Mouse (Mus musculus): ENCODE measurements around the gene Npdc1. TPM values are rescaled to one million over a fixed set of nuclear protein-coding genes. Genes with fewer than 3 reads are reported as not detected.

Gene Npdc1
- total RNA-seq, 2 experiments from 2014 or later, result 117 to 140 TPM

GRCm38 (mm10) chr2:25429435-25430180 lies 30.5 kb downstream of the Npdc1 start:
- DNase-seq, result no peak

- no peak for DNase-seq
These were observed 31.5 kb downstream of the Npdc1 start for GRCm38 (mm10) chr2:25430395-25431233.

- DNase-seq, result no peak
These were observed 32.2 kb downstream of the Npdc1 start for GRCm38 (mm10) chr2:25431308-25431855.

GRCm38 (mm10) chr2:25432326-25433098 lies 33.4 kb downstream of the Npdc1 start:
- DNase-seq, result no peak

GRCm38 (mm10) chr2:25433101-25433500 lies 34.0 kb downstream of the Npdc1 start:
- DNase-seq, result no peak

GRCm38 (mm10) chr2:25434292-25434691 lies 35.1 kb downstream of the Npdc1 start:
- no peak for DNase-seq

- no peak for DNase-seq
These were observed 37.2 kb downstream of the Npdc1 start for GRCm38 (mm10) chr2:25436286-25436820.

GRCm38 (mm10) chr2:25441067-25441466 lies 41.9 kb downstream of the Npdc1 start:
- DNase-seq, result no peak

GRCm38 (mm10) chr2:25442682-25443081 lies 43.5 kb downstream of the Npdc1 start:
- no peak for DNase-seq

GRCm38 (mm10) chr2:25450853-25451647 lies 51.9 kb downstream of the Npdc1 start:
- DNase-seq, result no peak

- no peak for DNase-seq
These were observed 53.8 kb downstream of the Npdc1 start for GRCm38 (mm10) chr2:25452951-25453350.

GRCm38 (mm10) chr2:25456205-25456953 lies 57.2 kb downstream of the Npdc1 start, which contains the start of gene Clic3:
Gene Clic3, plus strand, starts transcription at chr2:25456838.
- no peak for DNase-seq

GRCm38 (mm10) chr2:25457022-25457896 lies 58.1 kb downstream of the Npdc1 start:
- no peak for DNase-seq

- DNase-seq, result peak in 1 of 2 experiments; percentile 38
These were observed 59.8 kb downstream of the Npdc1 start for GRCm38 (mm10) chr2:25458911-25459310.

Small RNA genes lying within 50 kb of the gene (microRNA-seq; reads per million reads assigned to microRNA genes)
- gene Mir3087, result not detected

Other genes starting within 250 kb of the Npdc1 start
- gene Nrarp, start 218.6 kb upstream of the Npdc1 start, total RNA-seq (2021), result 1 to 10 TPM; 2.1 to 2.3 TPM
- 10 to 100 TPM; 14.0 to 24.8 TPM for gene Tor4a, start 202.5 kb upstream of the Npdc1 start, total RNA-seq (2021)
- gene Nelfb, start 187.9 kb upstream of the Npdc1 start, total RNA-seq (2021), result 10 to 100 TPM; 54.8 to 57.2 TPM
- not detected for gene Stpg3, start 184.7 kb upstream of the Npdc1 start, total RNA-seq (2021)
- gene Fam166a, start 180.6 kb upstream of the Npdc1 start, total RNA-seq (2021), result not detected
- gene Tubb4b, start 174.6 kb upstream of the Npdc1 start, total RNA-seq (2021), result 100 to 1,000 TPM; 291 to 296 TPM
- gene Slc34a3, start 165.0 kb upstream of the Npdc1 start, total RNA-seq (2021), result not detected
- gene Rnf224, start 162.6 kb upstream of the Npdc1 start, total RNA-seq (2021), result not detected
- 1 to 10 TPM; 5.8 TPM for gene Rnf208, start 157.1 kb upstream of the Npdc1 start, total RNA-seq (2021)
- not detected for gene Cysrt1, start 156.9 kb upstream of the Npdc1 start, total RNA-seq (2021)
- 1 to 10 TPM; 4.1 to 4.8 TPM for gene AL732309.1, start 152.5 kb upstream of the Npdc1 start, total RNA-seq (2021)
- gene Tmem203, start 143.9 kb upstream of the Npdc1 start, total RNA-seq (2021), result 10 to 100 TPM; 22.6 to 38.8 TPM
- gene Tprn, start 136.7 kb upstream of the Npdc1 start, total RNA-seq (2021), result 1 to 10 TPM; 8.7 to 9.2 TPM
- 10 to 100 TPM; 43.8 to 45.1 TPM for gene Ssna1, start 126.9 kb upstream of the Npdc1 start, total RNA-seq (2021)
- gene Anapc2, start 126.9 kb upstream of the Npdc1 start, total RNA-seq (2021), result 10 to 100 TPM; 76.5 to 81.3 TPM
- gene Tmem210, start 111.2 kb upstream of the Npdc1 start, total RNA-seq (2021), result not detected
- gene Lrrc26, start 109.4 kb upstream of the Npdc1 start, total RNA-seq (2021), result not detected
- 1 to 10 TPM; 6.3 to 7.6 TPM for gene Grin1, start 80.2 kb upstream of the Npdc1 start, total RNA-seq (2021)
- 10 to 100 TPM; 53.1 to 59.2 TPM for gene Man1b1, start 67.0 kb upstream of the Npdc1 start, total RNA-seq (2021)
- gene Dpp7, start 43.0 kb upstream of the Npdc1 start, total RNA-seq (2021), result 10 to 100 TPM; 29.9 to 31.8 TPM
- 10 to 100 TPM; 20.0 to 23.1 TPM for gene Uap1l1, start 33.7 kb upstream of the Npdc1 start, total RNA-seq (2021)
- gene Sapcd2, start 27.0 kb upstream of the Npdc1 start, total RNA-seq (2021), result under 1 TPM; 0.43 to 0.95 TPM
- 1 to 10 TPM; 5.0 to 7.8 TPM for gene Entpd2, start 3.5 kb upstream of the Npdc1 start, total RNA-seq (2021)
- gene Fut7, start 23.9 kb downstream of the Npdc1 start, total RNA-seq (2021), result not detected
- gene Abca2, start 29.4 kb downstream of the Npdc1 start, total RNA-seq (2021), result 10 to 100 TPM; 29.7 to 36.4 TPM
- gene Clic3, start 57.5 kb downstream of the Npdc1 start, total RNA-seq (2021), result not detected
- 10 to 100 TPM; 32.3 to 34.2 TPM for gene Paxx, start 61.7 kb downstream of the Npdc1 start, total RNA-seq (2021)
- gene Ptgds, start 70.7 kb downstream of the Npdc1 start, total RNA-seq (2021), result 1 to 10 TPM; 1.1 to 2.0 TPM
- gene Lcn12, start 94.6 kb downstream of the Npdc1 start, total RNA-seq (2021), result not detected
- 10 to 100 TPM; 87.0 to 89.8 TPM for gene Fbxw5, start 101.4 kb downstream of the Npdc1 start, total RNA-seq (2021)
- 1 to 10 TPM; 1.7 TPM for gene C8g, start 102.4 kb downstream of the Npdc1 start, total RNA-seq (2021)
- gene Traf2, start 147.6 kb downstream of the Npdc1 start, total RNA-seq (2021), result 10 to 100 TPM; 22.3 to 26.2 TPM
- gene Edf1, start 158.5 kb downstream of the Npdc1 start, total RNA-seq (2021), result 100 to 1,000 TPM; 276 to 288 TPM
- gene Mamdc4, start 175.5 kb downstream of the Npdc1 start, total RNA-seq (2021), result 1 to 10 TPM; 1.5 to 3.1 TPM
- 10 to 100 TPM; 54.3 to 64.6 TPM for gene Phpt1, start 175.9 kb downstream of the Npdc1 start, total RNA-seq (2021)
- gene Ajm1, start 182.4 kb downstream of the Npdc1 start, total RNA-seq (2021), result 1 to 10 TPM in 1 of 2 experiments, under 1 TPM in 1; 0.73 to 1.3 TPM
- gene Rabl6, start 209.2 kb downstream of the Npdc1 start, total RNA-seq (2021), result 10 to 100 TPM; 85.4 to 97.5 TPM
- not detected for gene Ccdc183, start 218.3 kb downstream of the Npdc1 start, total RNA-seq (2021)
- gene Tmem141, start 222.7 kb downstream of the Npdc1 start, total RNA-seq (2021), result 10 to 100 TPM; 22.1 to 38.9 TPM
- gene Fcna, start 228.7 kb downstream of the Npdc1 start, total RNA-seq (2021), result 10 to 100 TPM in 1 of 2 experiments, 1 to 10 TPM in 1; 4.5 to 14.3 TPM